Comparison of ENCODE assay signal across 9 mouse cellular contexts in the genomic region with DNA sequence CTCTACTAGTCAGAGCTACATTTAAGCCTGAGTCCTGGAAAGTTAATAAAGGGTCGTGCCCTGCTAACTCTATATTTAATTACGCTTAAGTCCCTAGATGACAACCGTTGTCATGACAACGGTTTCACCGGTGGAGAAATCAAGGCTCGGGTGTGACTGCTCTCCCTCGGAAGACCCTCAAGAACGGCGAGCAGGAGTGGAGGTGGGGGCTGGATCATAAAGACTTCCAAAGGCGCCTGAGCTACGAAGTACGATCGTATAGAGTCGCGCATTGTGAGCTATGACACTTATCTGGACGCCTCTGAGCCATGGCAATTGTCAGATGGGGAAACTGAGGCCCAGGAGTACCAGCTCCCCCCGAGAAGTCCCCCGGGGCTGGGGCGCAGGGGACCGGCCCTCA. TPM values are rescaled to one million over a fixed set of nuclear protein-coding genes. Genes with fewer than 3 reads are reported as not detected.
DNase-seq lines count a peak whose midpoint lies in the region; ATAC-seq and TF ChIP-seq lines count a peak whose summit lies in the region.
"Had no signal": no experiment of that assay in that cellular context is flagged by ENCODE, and none has a peak within 500 bp of the region (broad histone marks: within the 10 kb centered on the region; RNA-seq: fewer than 3 reads in every experiment).

No protein-coding gene starts in this region.

- peak overlapping the region; percentile 83 for H3K4me3 ChIP-seq in heart, embryonic 13.5 days
- peak overlapping the region; percentile 98 for H3K4me3 ChIP-seq in E14TG2a.4 (replicated peaks; ENCODE audit: low read length)
- H3K4me3 ChIP-seq in forebrain, embryonic 11.5 days (ENCODE audit: low read depth, low read length) = peak overlapping the region; percentile 81
- peak overlapping the region; percentile 96 for H3K4me3 ChIP-seq in liver, embryonic 15.5 days (replicated peaks)

- intact Hi-C loops in heart, postnatal 25 days (cut with DNase I) = no loop called here

- no peak for TF ChIP-seq CTCF in E14TG2a.4 (conservative IDR thresholded peaks at IDR 0.05; ENCODE audit: low read length)

- ATAC-seq in heart, embryonic 13.5 days (ENCODE audit: extremely low read depth, insufficient number of reproducible peaks, low FRiP score, low TSS enrichment) = no peak
- no peak for ATAC-seq in forebrain, embryonic 11.5 days (replicated peaks; ENCODE audit: low FRiP score)
- no peak for ATAC-seq in liver, embryonic 15.5 days (ENCODE audit: insufficient read depth)
- no peak for ATAC-seq in megakaryocyte progenitor cell, adult 5-6 weeks (replicated peaks; ENCODE audit: poor library complexity)

- H3K27me3 ChIP-seq in heart, embryonic 13.5 days (replicated peaks) = no peaks in the 10 kb centered on the region
- H3K27me3 ChIP-seq in E14TG2a.4 (ENCODE audit: insufficient read depth, low read length) = no peaks in the 10 kb centered on the region
- no peaks in the 10 kb centered on the region for H3K27me3 ChIP-seq in forebrain, embryonic 11.5 days (ENCODE audit: control insufficient read depth, insufficient read depth, low read length)
- H3K27me3 ChIP-seq in liver, embryonic 15.5 days = no peaks in the 10 kb centered on the region
- H3K27me3 ChIP-seq: Patski had no signal

- H3K4me1 ChIP-seq in heart, embryonic 13.5 days = peaks cover 52% of the 10 kb centered on the region
- H3K4me1 ChIP-seq in E14TG2a.4 (replicated peaks; ENCODE audit: low read depth, low read length) = peaks cover 85% of the 10 kb centered on the region
- peaks cover 5% of the 10 kb centered on the region; the same call in 1 of the 2 replicates for H3K4me1 ChIP-seq in forebrain, embryonic 11.5 days (replicated peaks; ENCODE audit: control insufficient read depth, insufficient read depth, low read length)
- H3K4me1 ChIP-seq in liver, embryonic 15.5 days (replicated peaks) = peaks cover 47% of the 10 kb centered on the region

- no peak for DNase-seq in heart, postnatal 25 days (ENCODE audit: low spot score)
- DNase-seq in forebrain, embryonic 11.5 days (ENCODE audit: low spot score) = no peak
- DNase-seq in natural killer cell, adult 2 months (ENCODE audit: low spot score in 2 of 2) = no peak
- no peak for DNase-seq in urinary bladder, postnatal 4 days (ENCODE audit: low spot score in 2 of 2)

- H3K36me3 ChIP-seq in heart, embryonic 13.5 days = peaks cover 27% of the 10 kb centered on the region
- peaks cover 46% of the 10 kb centered on the region for H3K36me3 ChIP-seq in E14TG2a.4 (ENCODE audit: insufficient read depth, low read length)
- no peaks in the 10 kb centered on the region for H3K36me3 ChIP-seq in forebrain, embryonic 11.5 days (ENCODE audit: control insufficient read depth, insufficient read depth, low read length)
- H3K36me3 ChIP-seq in liver, embryonic 15.5 days (replicated peaks) = peaks cover 31% of the 10 kb centered on the region

- H3K9me3 ChIP-seq in heart, embryonic 13.5 days = no peaks in the 10 kb centered on the region
- H3K9me3 ChIP-seq in E14TG2a.4 (ENCODE audit: low read length) = no peaks in the 10 kb centered on the region
- no peaks in the 10 kb centered on the region for H3K9me3 ChIP-seq in forebrain, embryonic 11.5 days (ENCODE audit: control insufficient read depth, low read length)
- no peaks in the 10 kb centered on the region for H3K9me3 ChIP-seq in liver, embryonic 15.5 days (replicated peaks)

- no peak overlapping the region; the same call in 1 of the 2 replicates for H3K27ac ChIP-seq in heart, embryonic 13.5 days (replicated peaks)
- H3K27ac ChIP-seq in forebrain, embryonic 11.5 days (ENCODE audit: low read depth, low read length) = peak overlapping the region; percentile 66; the same call in 1 of the 2 replicates
- H3K27ac ChIP-seq in liver, embryonic 15.5 days (replicated peaks) = peak overlapping the region; percentile 83

- H3K4me2 ChIP-seq in heart, embryonic 13.5 days = peak overlapping the region; percentile 74
- peak overlapping the region; percentile 71 for H3K4me2 ChIP-seq in forebrain, embryonic 11.5 days (ENCODE audit: low read depth, low read length, severe bottlenecking)
- H3K4me2 ChIP-seq in liver, embryonic 15.5 days = peak overlapping the region; percentile 87

- peak overlapping the region; percentile 87 for H3K9ac ChIP-seq in heart, embryonic 13.5 days
- H3K9ac ChIP-seq in forebrain, embryonic 11.5 days (ENCODE audit: low read length) = peak overlapping the region; percentile 91
- peak overlapping the region; percentile 92 for H3K9ac ChIP-seq in liver, embryonic 15.5 days

- WGBS in heart, embryonic 13.5 days = under 1% methylated on average over 20 of the region's 20 CpGs
- WGBS in forebrain, embryonic 11.5 days = under 1% methylated on average over 20 of the region's 20 CpGs
- under 1% methylated on average over 20 of the region's 20 CpGs for WGBS in liver, embryonic 15.5 days (ENCODE audit: insufficient replicate concordance)

RNA-seq across cellular contexts. Expression of a gene that starts 0.4 kb away (rescaled TPM):
- polyA plus RNA-seq in heart, embryonic 13.5 days (2015; fragmentation: Nextera tagmentation; extraction: Ambion mirVana) = 84.8 and 96.7 TPM in 2 replicates
- 1 to 10 TPM; 3.2 to 4.0 TPM for total RNA-seq in heart, postnatal 25 days (2021)
- 138 and 162 TPM in 2 replicates for polyA plus RNA-seq in forebrain, embryonic 11.5 days (2014; fragmentation: Nextera tagmentation; extraction: Ambion mirVana)
- 76.8 and 82.2 TPM in 2 replicates for polyA plus RNA-seq in liver, embryonic 15.5 days (2015; fragmentation: Nextera tagmentation; extraction: Ambion mirVana)
- 43.2 and 50.1 TPM in 2 replicates for total RNA-seq in megakaryocyte progenitor cell, adult 5-6 weeks (2015)
- total RNA-seq in megakaryocyte progenitor cell, adult 5-6 weeks (2017) = 128 and 151 TPM in 2 replicates

RNA-seq across cellular contexts. Expression of a gene that starts 36.4 kb away (rescaled TPM):
- 18.9 and 20.4 TPM in 2 replicates for polyA plus RNA-seq in heart, embryonic 13.5 days (2015; fragmentation: Nextera tagmentation; extraction: Ambion mirVana)
- 1 to 10 TPM; 2.7 to 3.1 TPM for total RNA-seq in heart, postnatal 25 days (2021)
- 23.2 and 23.7 TPM in 2 replicates for polyA plus RNA-seq in forebrain, embryonic 11.5 days (2014; fragmentation: Nextera tagmentation; extraction: Ambion mirVana)
- 24.5 and 24.6 TPM in 2 replicates for polyA plus RNA-seq in liver, embryonic 15.5 days (2015; fragmentation: Nextera tagmentation; extraction: Ambion mirVana)
- total RNA-seq in megakaryocyte progenitor cell, adult 5-6 weeks (2015) = 6.5 and 8.5 TPM in 2 replicates
- 14.0 and 14.4 TPM in 2 replicates for total RNA-seq in megakaryocyte progenitor cell, adult 5-6 weeks (2017)

RNA-seq across cellular contexts. Expression of a gene that starts 38.8 kb away (rescaled TPM):
- polyA plus RNA-seq in heart, embryonic 13.5 days (2015; fragmentation: Nextera tagmentation; extraction: Ambion mirVana) = 16.0 and 16.9 TPM in 2 replicates
- total RNA-seq in heart, postnatal 25 days (2021) = 10 to 100 TPM; 52.5 to 58.0 TPM
- 5.1 and 5.9 TPM in 2 replicates for polyA plus RNA-seq in forebrain, embryonic 11.5 days (2014; fragmentation: Nextera tagmentation; extraction: Ambion mirVana)
- 4.8 and 5.5 TPM in 2 replicates for polyA plus RNA-seq in liver, embryonic 15.5 days (2015; fragmentation: Nextera tagmentation; extraction: Ambion mirVana)
- total RNA-seq in megakaryocyte progenitor cell, adult 5-6 weeks (2015) = 0.72 and 1.2 TPM in 2 replicates
- total RNA-seq in megakaryocyte progenitor cell, adult 5-6 weeks (2017) = 0.71 and 1.2 TPM in 2 replicates
